In the genomic region with DNA sequence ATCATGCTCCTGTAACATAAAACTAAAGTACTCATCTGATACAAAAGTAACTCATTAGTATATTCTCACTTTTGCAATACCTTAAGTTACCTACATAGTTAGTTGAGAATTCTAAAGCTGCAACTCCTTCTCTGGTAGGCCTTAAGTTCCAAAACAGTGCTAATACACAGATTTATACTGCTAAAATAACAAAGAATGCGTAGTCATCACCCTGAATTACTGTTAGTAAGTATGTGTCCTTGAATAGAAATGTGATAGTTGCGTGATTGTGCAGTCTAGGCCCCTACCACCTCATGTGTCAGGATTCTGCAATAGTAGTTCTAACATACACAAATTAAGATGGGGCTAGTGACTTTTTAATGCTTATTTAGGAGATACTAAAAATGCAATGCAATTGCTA, we compare ENCODE assay signal across 9 mouse cellular contexts.
DNase-seq lines count a peak whose midpoint lies in the region; ATAC-seq and TF ChIP-seq lines count a peak whose summit lies in the region.
"Had no signal": no experiment of that assay in that cellular context is flagged by ENCODE, and none has a peak within 500 bp of the region (broad histone marks: within the 10 kb centered on the region; RNA-seq: fewer than 3 reads in every experiment).

No protein-coding gene starts in this region.

- H3K4me2 ChIP-seq in intestine, postnatal 0 days (replicated peaks; ENCODE audit: low read depth) = peak overlapping the region; percentile 94
- peak overlapping the region; percentile 77 for H3K4me2 ChIP-seq in myocyte (ENCODE audit: low read depth)

- 21% methylated on average over 2 of the region's 2 CpGs for WGBS in intestine, postnatal 0 days

- peaks cover 5% of the 10 kb centered on the region; the same call in 1 of the 2 replicates for H3K4me1 ChIP-seq in embryonic fibroblast, embryonic 13.5 days (ENCODE audit: control insufficient read depth, insufficient read depth, low read length)
- peaks cover 6% of the 10 kb centered on the region; the same call in 1 of the 2 replicates for H3K4me1 ChIP-seq in intestine, postnatal 0 days (replicated peaks; ENCODE audit: control insufficient read depth, insufficient read depth, low read length)

- H3K9me3 ChIP-seq in intestine, postnatal 0 days (ENCODE audit: control insufficient read depth) = no peaks in the 10 kb centered on the region

- 0 out of 2 replicates have a peak overlapping the region, but pooled peaks have one; percentile 11 for H3K9ac ChIP-seq in intestine, postnatal 0 days (ENCODE audit: low read depth, low read length)

- TF ChIP-seq CTCF in layer of hippocampus, adult 2 months (conservative IDR thresholded peaks at IDR 0.05) = no peak
- no peak for TF ChIP-seq CTCF in embryonic fibroblast, embryonic 13.5 days (IDR thresholded peaks at IDR 0.05; ENCODE audit: borderline replicate concordance, insufficient read depth, low read length)
- no peak for TF ChIP-seq CTCF in intestine, postnatal 0 days (IDR thresholded peaks at IDR 0.05; ENCODE audit: low read depth)

- no peak for DNase-seq in layer of hippocampus, adult 2 months (ENCODE audit: low spot score in 2 of 2)
- no peak for DNase-seq in layer of hippocampus, adult 18-20 months (ENCODE audit: low spot score in 2 of 2)
- DNase-seq in retina, embryonic 14.5 days (ENCODE audit: low spot score) = no peak
- no peak for DNase-seq in left cerebral cortex, adult 8-10 months (ENCODE audit: low spot score in 2 of 2)

- H3ac ChIP-seq in myocyte (ENCODE audit: control insufficient read depth, insufficient read length) = no peak overlapping the region

- H3K79me2 ChIP-seq in myocyte (ENCODE audit: control insufficient read depth, insufficient read depth) = peaks cover 66% of the 10 kb centered on the region

- H3K27me3 ChIP-seq in intestine, postnatal 0 days (replicated peaks; ENCODE audit: control insufficient read depth, insufficient read depth, low read length) = no peaks in the 10 kb centered on the region
- no peaks in the 10 kb centered on the region for H3K27me3 ChIP-seq in myocyte (ENCODE audit: control insufficient read depth, insufficient read depth, insufficient read length)

- no peak for ATAC-seq in intestine, postnatal 0 days
- ATAC-seq in cerebellum, adult (ENCODE audit: insufficient number of reproducible peaks, low FRiP score, low TSS enrichment) = no peak

- H3K4me3 ChIP-seq in layer of hippocampus, adult 2 months = peak overlapping the region; percentile 95
- peak overlapping the region; percentile 31 for H3K4me3 ChIP-seq in embryonic fibroblast, embryonic 13.5 days (ENCODE audit: insufficient read depth, low read length)
- H3K4me3 ChIP-seq in intestine, postnatal 0 days (ENCODE audit: low read depth, low read length) = peak overlapping the region; percentile 97
- H3K4me3 ChIP-seq in myocyte = peak overlapping the region; percentile 95
- H3K4me3 ChIP-seq: megakaryocyte, embryonic 14.5 days had no signal

- H3K36me3 ChIP-seq in intestine, postnatal 0 days (ENCODE audit: control insufficient read depth, insufficient read depth) = peaks cover 6% of the 10 kb centered on the region
- peaks cover 10% of the 10 kb centered on the region for H3K36me3 ChIP-seq in myocyte (ENCODE audit: control insufficient read depth, insufficient read depth)

- TF ChIP-seq POLR2A in embryonic fibroblast, embryonic 13.5 days (IDR thresholded peaks at IDR 0.05; ENCODE audit: low read depth, low read length) = no peak
- TF ChIP-seq POLR2A in myocyte (IDR thresholded peaks at IDR 0.05; ENCODE audit: insufficient read length, low read depth) = no peak

- peak overlapping the region; percentile 98 for H3K27ac ChIP-seq in layer of hippocampus, adult 2 months
- no peak overlapping the region for H3K27ac ChIP-seq in embryonic fibroblast, embryonic 13.5 days (ENCODE audit: insufficient read depth, low read length)
- H3K27ac ChIP-seq in intestine, postnatal 0 days (ENCODE audit: low read depth, low read length) = no peak overlapping the region

TF ChIP-seq in myocyte, 11 proteins besides CTCF, POLR2A, EP300 and RAD21:
- TF ChIP-seq SRF (IDR thresholded peaks at IDR 0.05; ENCODE audit: control insufficient read depth, insufficient read length, low read depth) = no peak
- no peak for TF ChIP-seq REST (IDR thresholded peaks at IDR 0.05; ENCODE audit: insufficient read depth, insufficient read length)

Comparison
In these comparisons a context has a peak if more than half of its experiments do, and no peak if none do; other contexts are left out.
1. H3K4me3 ChIP-seq: peak in every context shown above with its lines; median percentile 97 in intestine, postnatal 0 days; 95 in layer of hippocampus, adult 2 months; 95 in myocyte; 31 in embryonic fibroblast, embryonic 13.5 days.